Mouse (Mus musculus) stomach, postnatal 0 days (tissue): ENCODE measurements around the gene Auts2.

ENCODE experiments used
- CTCF ChIP-seq: IDR thresholded peaks from 2 replicates; pipeline ENCODE4 v1.5.1; 2016; ENCODE audit warnings: antibody characterized with exemption, low read depth, mild to moderate bottlenecking, moderate library complexity
- EP300 ChIP-seq: optimal IDR thresholded peaks from 2 replicates; pipeline ENCODE3; 2016; ENCODE audit warnings: antibody characterized with exemption

- TF ChIP-seq CTCF = no peak
- no peak for TF ChIP-seq EP300
Measured at GRCm38 (mm10) chr5:131589948-131590467, 953.1 kb downstream of the Auts2 start.
